Mouse (Mus musculus) forebrain, embryonic 12.5 days (tissue): Measurements from ENCODE around the gene Zkscan5. TPM values are rescaled to one million over a fixed set of nuclear protein-coding genes. Genes with fewer than 3 reads are reported as not detected.

Source experiments
- ATAC-seq: fragments of 200-750 bp; cut with Nextera tagmentation; 2 replicates; pipeline ENCODE4 v1.8.0; 2017; ENCODE audit warnings: moderate TSS enrichment; ENCODE audit not compliant: low FRiP score
- H3K27ac ChIP-seq: fragments of 300-500 bp; sonication (generic); 2 replicates; pipeline ENCODE4 v1.5.1; 2016; ENCODE audit warnings: mild to moderate bottlenecking
- H3K27me3 ChIP-seq: fragments of 300-500 bp; sonication (generic); 2 replicates; pipeline ENCODE4 v1.6.1; 2016; ENCODE audit warnings: mild to moderate bottlenecking
- H3K36me3 ChIP-seq: fragments of 300-500 bp; sonication (generic); replicated peaks from 2 replicates; pipeline ENCODE4 v1.6.1; 2016; ENCODE audit warnings: mild to moderate bottlenecking
- H3K4me1 ChIP-seq: fragments of 300-500 bp; sonication (generic); 2 replicates; pipeline ENCODE4 v1.6.1; 2016
- H3K4me2 ChIP-seq: fragments of 300-500 bp; sonication (generic); 2 replicates; pipeline ENCODE4 v1.6.1; 2016; ENCODE audit warnings: mild to moderate bottlenecking, moderate library complexity
- H3K4me3 ChIP-seq: fragments of 300-500 bp; sonication (generic); replicated peaks from 2 replicates; pipeline ENCODE4 v1.5.1; 2016; ENCODE audit warnings: mild to moderate bottlenecking
- H3K9ac ChIP-seq: fragments of 300-500 bp; sonication (generic); 2 replicates; pipeline ENCODE4 v1.6.1; 2016; ENCODE audit warnings: mild to moderate bottlenecking
- H3K9me3 ChIP-seq: fragments of 300-500 bp; sonication (generic); 2 replicates; pipeline ENCODE4 v1.6.1; 2016
- WGBS: fragments of 180-500 bp; shearing (Covaris S2); methylation state at CpG from one replicate; pipeline ENCODE4 v1.1.7; 2016; 5-methylcytosine and 5-hydroxymethylcytosine counted together
- polyA plus RNA-seq: library from polyadenylated mRNA; unstranded; fragments of >200 nt; fragmentation: Nextera tagmentation; extraction: Ambion mirVana; gene quantifications from 2 replicates; pipeline ENCODE4 v1.2.1, GENCODE M21; 2016

The Zkscan5 gene
- 19.6 and 21.4 TPM in 2 replicates for polyA plus RNA-seq

GRCm38 (mm10) chr5:145203936-145204691 is at the start of gene Zkscan5:
Zkscan5 (plus strand) TSS chr5:145204562.
- H3K4me3 ChIP-seq: peak within 1 kb of the TSS; percentile 58
- H3K9ac ChIP-seq: peak within 1 kb of the TSS; percentile 61
- H3K36me3 ChIP-seq: peaks cover 14% of the 10 kb centered on the region
- H3K4me2 ChIP-seq: peak within 1 kb of the TSS; percentile 59
- peaks cover 32% of the 10 kb centered on the region for H3K4me1 ChIP-seq
- no peaks in the 10 kb centered on the region for H3K9me3 ChIP-seq
- WGBS: under 1% methylated on average over 22 of the region's 22 CpGs
- ATAC-seq: peak; percentile 94
- H3K27me3 ChIP-seq: no peaks in the 10 kb centered on the region
- peak within 1 kb of the TSS; percentile 87 for H3K27ac ChIP-seq

DNA sequence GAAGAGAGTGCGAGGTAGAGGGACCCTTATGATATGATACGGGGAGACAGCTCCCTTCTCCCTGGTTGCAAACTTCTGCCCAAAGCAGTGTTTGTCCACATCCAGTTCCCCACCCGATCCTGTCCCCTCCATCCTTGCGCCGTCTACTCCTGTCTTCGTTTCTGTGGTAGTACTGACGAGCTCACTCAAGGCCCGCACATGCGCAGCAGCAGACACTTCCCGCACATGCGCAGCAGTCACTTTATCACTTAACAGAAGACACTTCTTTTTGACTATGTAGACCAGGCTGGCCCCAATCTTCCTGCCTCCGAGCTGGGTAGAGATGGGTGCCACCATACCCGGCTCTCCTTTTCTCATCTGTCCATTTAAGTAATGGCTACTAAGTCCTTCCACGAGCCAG is 43.0 kb upstream of the Zkscan5 start:
- no peak overlapping the region for H3K9ac ChIP-seq
- no peaks in the 10 kb centered on the region for H3K27me3 ChIP-seq
- H3K4me3 ChIP-seq: no peak overlapping the region
- ATAC-seq: no peak
- WGBS: 93% methylated on average over 14 of the region's 14 CpGs
- H3K9me3 ChIP-seq: no peaks in the 10 kb centered on the region
- H3K36me3 ChIP-seq: peaks cover 68% of the 10 kb centered on the region
- H3K4me2 ChIP-seq: no peak overlapping the region
- peaks cover 10% of the 10 kb centered on the region for H3K4me1 ChIP-seq
- H3K27ac ChIP-seq: no peak overlapping the region

DNA sequence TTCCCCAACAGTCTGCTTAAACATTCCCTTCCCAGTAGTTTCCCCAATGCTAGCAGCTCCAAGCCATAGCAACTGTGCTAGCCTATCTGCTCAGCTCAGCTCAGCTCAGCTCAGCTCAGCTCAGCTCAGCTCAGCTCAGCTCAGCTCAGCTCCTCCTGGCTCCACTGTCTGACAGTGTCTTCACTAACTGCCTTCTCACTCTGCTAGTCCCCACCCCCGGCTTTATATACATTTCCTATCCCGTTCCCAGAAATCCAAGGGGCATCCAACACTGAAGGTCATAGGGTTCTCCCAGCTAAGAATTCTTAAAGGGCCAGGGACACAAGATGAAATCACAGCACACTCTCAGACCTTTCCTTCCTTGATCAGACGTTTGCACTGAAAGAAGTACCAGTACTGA is 39.7 kb upstream of the Zkscan5 start:
- no peak overlapping the region for H3K4me2 ChIP-seq
- no peak for ATAC-seq
- peaks cover 28% of the 10 kb centered on the region for H3K4me1 ChIP-seq
- H3K27ac ChIP-seq: no peak overlapping the region
- no peaks in the 10 kb centered on the region for H3K9me3 ChIP-seq
- H3K36me3 ChIP-seq: peaks cover 41% of the 10 kb centered on the region
- no peak overlapping the region for H3K4me3 ChIP-seq
- WGBS: 82% methylated on average over 3 of the region's 3 CpGs
- H3K27me3 ChIP-seq: no peaks in the 10 kb centered on the region
- H3K9ac ChIP-seq: no peak overlapping the region

- H3K36me3 ChIP-seq: peaks cover 37% of the 10 kb centered on the region
- no peaks in the 10 kb centered on the region for H3K27me3 ChIP-seq
- H3K4me1 ChIP-seq: peaks cover 28% of the 10 kb centered on the region
- no peak overlapping the region for H3K4me3 ChIP-seq
- ATAC-seq: no peak
- H3K9ac ChIP-seq: no peak overlapping the region
- no peak overlapping the region for H3K27ac ChIP-seq
- no peaks in the 10 kb centered on the region for H3K9me3 ChIP-seq
- 89% methylated on average over 15 of the region's 15 CpGs for WGBS
- H3K4me2 ChIP-seq: no peak overlapping the region
Observed at GRCm38 (mm10) chr5:145165184-145165583, 39.2 kb upstream of the Zkscan5 start.

GRCm38 (mm10) chr5:145166536-145167305 is 37.6 kb upstream of the Zkscan5 start, which contains the start of the genes Ptcd1 and Cpsf4:
Ptcd1 (minus strand) TSS chr5:145167108.
Cpsf4 (plus strand) TSS chr5:145167213.
- peak within 1 kb of the TSS; percentile 82 for H3K27ac ChIP-seq
- peak within 1 kb of the TSS; percentile 76 for H3K4me3 ChIP-seq
- H3K4me1 ChIP-seq: peaks cover 28% of the 10 kb centered on the region
- no peaks in the 10 kb centered on the region for H3K9me3 ChIP-seq
- whole genome bisulfite sequencing: under 1% methylated on average over 51 of the region's 51 CpGs
- H3K9ac ChIP-seq: peak within 1 kb of the TSS; percentile 93
- H3K27me3 ChIP-seq: no peaks in the 10 kb centered on the region
- H3K4me2 ChIP-seq: peak within 1 kb of the TSS; percentile 92
- peak; percentile 95 for ATAC-seq
- peaks cover 32% of the 10 kb centered on the region for H3K36me3 ChIP-seq

DNA sequence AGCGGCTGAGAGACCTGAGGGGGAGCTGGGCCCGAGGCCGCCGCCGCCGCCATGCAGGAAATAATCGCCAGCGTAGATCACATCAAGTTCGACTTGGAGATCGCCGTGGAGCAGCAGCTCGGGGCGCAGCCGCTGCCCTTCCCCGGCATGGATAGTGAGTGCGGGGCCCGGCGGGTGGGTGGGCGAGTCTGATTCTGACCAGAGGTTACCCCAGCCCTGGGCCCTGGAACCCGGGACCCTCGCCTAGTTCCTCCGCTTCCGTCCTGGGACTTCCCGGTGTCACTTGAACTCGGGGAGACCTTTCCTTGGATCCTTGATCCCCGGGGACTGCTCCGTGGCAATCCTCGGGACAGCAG is 37.1 kb upstream of the Zkscan5 start:
- H3K4me1 ChIP-seq: peaks cover 28% of the 10 kb centered on the region
- WGBS: 0% methylated on average over 28 of the region's 28 CpGs
- H3K4me2 ChIP-seq: peak overlapping the region; percentile 92
- no peaks in the 10 kb centered on the region for H3K27me3 ChIP-seq
- H3K9me3 ChIP-seq: no peaks in the 10 kb centered on the region
- peak; percentile 71 for ATAC-seq
- H3K27ac ChIP-seq: peak overlapping the region; percentile 79
- peak overlapping the region; percentile 76 for H3K4me3 ChIP-seq
- peaks cover 33% of the 10 kb centered on the region for H3K36me3 ChIP-seq
- H3K9ac ChIP-seq: peak overlapping the region; percentile 93

DNA sequence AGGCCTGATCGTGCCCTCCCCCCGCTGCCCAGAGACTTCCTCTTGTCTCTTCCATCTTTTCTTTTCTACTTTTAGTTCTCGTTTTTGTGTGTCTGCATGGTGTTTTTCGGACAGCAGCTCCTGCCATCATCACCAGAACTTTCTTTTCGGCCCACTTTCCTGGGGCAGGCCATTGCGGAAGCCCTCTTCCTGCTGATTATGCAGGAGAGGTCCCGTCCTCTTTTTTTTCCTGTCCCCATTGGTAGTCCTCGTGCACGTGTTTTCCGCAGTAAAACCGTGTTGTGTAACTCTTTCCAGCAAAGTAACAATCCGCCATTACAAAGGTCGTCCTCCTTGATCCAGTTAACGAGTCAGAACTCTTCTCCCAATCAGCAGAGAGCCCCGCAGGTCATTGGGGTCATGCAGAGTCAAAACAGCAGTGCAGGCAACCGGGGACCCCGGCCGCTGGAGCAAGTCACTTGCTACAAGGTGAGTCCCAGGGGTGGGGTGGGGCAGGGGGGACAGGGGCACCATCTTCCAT is 25.8 kb upstream of the Zkscan5 start:
- Histone ChIP-seq H3K36me3 (peaks cover 98% of the 10 kb centered on the region), H3K4me1 (no peaks in the 10 kb centered on the region), H3K4me3 (no peak overlapping the region), H3K27ac (no peak overlapping the region), H3K9ac (no peak overlapping the region), H3K27me3 (no peaks in the 10 kb centered on the region), H3K9me3 (no peaks in the 10 kb centered on the region), H3K4me2 (no peak overlapping the region)
- WGBS: 90% methylated on average over 18 of the region's 18 CpGs
- ATAC-seq: no peak

DNA sequence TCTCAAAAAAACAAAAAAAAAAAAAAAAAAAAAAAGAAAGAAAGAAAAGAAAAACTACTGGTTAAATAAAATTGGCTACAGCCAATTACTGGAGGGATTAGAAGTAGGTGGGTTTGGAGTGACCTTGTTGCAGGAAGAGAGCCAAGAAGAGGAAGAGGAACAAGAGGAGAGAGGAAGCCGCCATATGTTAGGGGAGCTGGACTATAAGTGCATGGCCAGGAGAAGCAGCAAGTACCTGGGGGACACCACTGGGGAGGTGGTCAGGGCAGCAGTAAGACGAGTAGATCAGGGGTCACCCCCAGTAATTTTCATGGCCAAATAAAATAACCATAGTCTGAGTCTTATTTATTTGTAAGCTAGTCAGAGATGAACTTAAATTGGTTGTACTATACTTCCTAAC is 19.1 kb upstream of the Zkscan5 start:
- ATAC-seq: no peak
- 93% methylated on average over 2 of the region's 2 CpGs for WGBS
- peaks cover 8% of the 10 kb centered on the region for H3K4me1 ChIP-seq
- no peak overlapping the region for H3K27ac ChIP-seq
- H3K9ac ChIP-seq: no peak overlapping the region
- no peak overlapping the region for H3K4me3 ChIP-seq
- peaks cover 73% of the 10 kb centered on the region for H3K36me3 ChIP-seq
- no peaks in the 10 kb centered on the region for H3K27me3 ChIP-seq
- H3K4me2 ChIP-seq: no peak overlapping the region
- no peaks in the 10 kb centered on the region for H3K9me3 ChIP-seq

GRCm38 (mm10) chr5:145189416-145189815 is 14.9 kb upstream of the Zkscan5 start:
- ATAC-seq: no peak
- Histone ChIP-seq H3K4me2 (no peak overlapping the region), H3K27me3 (no peaks in the 10 kb centered on the region), H3K4me3 (no peak overlapping the region), H3K4me1 (peaks cover 12% of the 10 kb centered on the region), H3K27ac (no peak overlapping the region), H3K9me3 (no peaks in the 10 kb centered on the region), H3K36me3 (peaks cover 39% of the 10 kb centered on the region), H3K9ac (no peak overlapping the region)
- 95% methylated on average over 6 of the region's 6 CpGs for WGBS

- H3K4me3 ChIP-seq: peak overlapping the region; percentile 88
- H3K27me3 ChIP-seq: no peaks in the 10 kb centered on the region
- peak overlapping the region; percentile 96 for H3K9ac ChIP-seq
- H3K27ac ChIP-seq: no peak overlapping the region
- no peak for ATAC-seq
- no peaks in the 10 kb centered on the region for H3K9me3 ChIP-seq
- peak overlapping the region; percentile 73 for H3K4me2 ChIP-seq
- 59% methylated on average over 5 of the region's 5 CpGs for WGBS
- H3K36me3 ChIP-seq: peaks cover 40% of the 10 kb centered on the region
- peaks cover 12% of the 10 kb centered on the region for H3K4me1 ChIP-seq
Observed at GRCm38 (mm10) chr5:145190373-145190772, 14.0 kb upstream of the Zkscan5 start.

DNA sequence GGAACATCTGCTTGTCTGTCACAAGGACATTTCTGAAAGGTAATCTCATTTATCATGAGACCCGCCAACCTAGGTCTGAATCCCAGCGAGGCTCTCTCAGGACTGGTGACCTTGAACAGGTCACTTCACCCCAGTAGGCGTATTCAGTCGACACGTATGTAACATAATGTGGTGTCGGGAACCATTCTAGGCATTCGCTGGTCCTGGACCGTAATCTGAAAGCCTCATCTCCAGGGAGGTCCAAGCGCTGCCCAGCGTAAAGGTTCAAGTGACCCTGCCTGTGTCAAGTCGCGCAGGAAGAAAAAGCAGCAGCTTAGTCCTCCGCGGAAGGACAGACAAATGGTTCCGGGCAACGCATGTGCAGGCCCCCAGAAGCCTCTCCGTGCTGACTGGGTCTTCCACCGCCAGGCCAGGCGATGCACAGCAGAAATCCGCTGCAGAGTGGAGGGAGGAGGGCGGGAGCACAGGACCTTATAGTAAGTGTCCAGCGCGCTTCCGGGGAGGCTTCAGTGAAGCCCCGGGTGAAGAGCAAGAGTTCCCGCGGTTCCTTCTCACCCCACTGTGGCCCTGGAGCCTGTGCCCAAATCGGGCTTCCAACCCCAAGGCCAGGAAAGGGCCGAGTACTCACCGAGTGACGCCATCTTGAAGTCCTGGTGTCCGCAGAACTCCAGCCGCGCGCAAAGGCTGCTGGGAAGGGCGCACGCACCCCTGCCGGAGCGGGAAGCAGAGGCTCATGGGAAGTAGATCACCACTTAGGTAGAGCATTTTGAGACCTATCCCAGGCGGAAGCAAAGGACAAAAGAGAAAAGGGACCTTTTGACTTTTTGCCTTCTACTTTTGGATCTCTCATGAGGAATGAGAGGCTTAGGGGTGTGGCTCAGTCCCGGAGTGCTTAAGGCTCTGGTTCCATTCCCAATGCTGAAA is 13.2 kb upstream of the Zkscan5 start:
- peak; percentile 92 for ATAC-seq
- Histone ChIP-seq H3K27ac (peak overlapping the region; percentile 82), H3K9ac (peak overlapping the region; percentile 96), H3K9me3 (no peaks in the 10 kb centered on the region), H3K27me3 (no peaks in the 10 kb centered on the region), H3K4me2 (peak overlapping the region; percentile 73), H3K4me3 (peak overlapping the region; percentile 88), H3K36me3 (peaks cover 39% of the 10 kb centered on the region), H3K4me1 (peaks cover 12% of the 10 kb centered on the region)
- 1% methylated on average over 41 of the region's 41 CpGs for WGBS
